In the genomic region with DNA sequence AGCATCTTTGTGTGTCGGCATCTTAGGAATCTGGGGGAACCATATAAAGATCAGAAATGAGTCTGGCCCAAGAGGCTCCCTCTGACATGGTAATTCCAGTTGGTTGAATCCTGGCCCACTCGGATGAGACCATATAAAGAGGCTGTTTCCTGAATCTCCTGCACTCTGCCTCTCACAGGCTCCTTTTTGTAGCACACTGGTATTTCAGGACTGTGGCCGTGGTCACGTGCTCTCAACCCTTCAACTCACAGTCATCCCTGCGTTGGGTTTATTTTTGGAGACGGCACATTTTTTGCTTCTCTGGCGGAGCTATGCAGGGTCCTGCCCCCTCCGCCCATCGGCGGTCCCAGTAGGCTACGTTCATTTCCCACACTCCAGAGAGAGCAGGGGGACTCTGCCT, we compare ENCODE assay signal across 12 mouse cellular contexts. TPM values are rescaled to one million over a fixed set of nuclear protein-coding genes. Genes with fewer than 3 reads are reported as not detected.
DNase-seq lines count a peak whose midpoint lies in the region; ATAC-seq and TF ChIP-seq lines count a peak whose summit lies in the region.
"Had no signal": no experiment of that assay in that cellular context is flagged by ENCODE, and none has a peak within 500 bp of the region (broad histone marks: within the 10 kb centered on the region; RNA-seq: fewer than 3 reads in every experiment).

No protein-coding gene starts in this region.

- H3K27me3 ChIP-seq in heart, embryonic 13.5 days (replicated peaks) = no peaks in the 10 kb centered on the region
- H3K27me3 ChIP-seq: CH12.LX; midbrain, embryonic 13.5 days had no signal

- no peaks in the 10 kb centered on the region for H3K9me3 ChIP-seq in heart, embryonic 13.5 days
- H3K9me3 ChIP-seq: midbrain, embryonic 13.5 days had no signal

- H3K4me1 ChIP-seq in heart, embryonic 13.5 days = peaks cover 63% of the 10 kb centered on the region
- H3K4me1 ChIP-seq in olfactory bulb, adult 2 months (ENCODE audit: control insufficient read depth, insufficient read depth, low read length) = peaks cover 39% of the 10 kb centered on the region

- peak overlapping the region; percentile 80 for H3K27ac ChIP-seq in left cerebral cortex, adult 2 months
- H3K27ac ChIP-seq in heart, embryonic 13.5 days (replicated peaks) = peak overlapping the region; percentile 99
- peak overlapping the region; percentile 52 for H3K27ac ChIP-seq in olfactory bulb, adult 2 months (ENCODE audit: insufficient read depth, low read depth, low read length)

- peak overlapping the region; percentile 61 for H3K9ac ChIP-seq in heart, embryonic 13.5 days

- ATAC-seq in heart, embryonic 13.5 days (ENCODE audit: extremely low read depth, insufficient number of reproducible peaks, low FRiP score, low TSS enrichment) = peak; percentile 43; the same call in 1 of the 2 replicates
- ATAC-seq in granulocyte monocyte progenitor cell, adult 5-6 weeks (replicated peaks; ENCODE audit: poor library complexity, severe bottlenecking) = no peak
- ATAC-seq: forebrain, embryonic 16.5 days; midbrain, embryonic 13.5 days had no signal

- 28% methylated on average over 11 of the region's 11 CpGs for WGBS in heart, embryonic 13.5 days
- 43% methylated on average over 11 of the region's 11 CpGs for WGBS in olfactory bulb, adult 2 months

- TF ChIP-seq POLR2A in olfactory bulb, adult 2 months (IDR thresholded peaks at IDR 0.05; ENCODE audit: insufficient read depth, low read depth, low read length) = no peak

- H3K4me3 ChIP-seq in left cerebral cortex, adult 2 months = no peak overlapping the region
- no peak overlapping the region for H3K4me3 ChIP-seq in heart, embryonic 13.5 days
- H3K4me3 ChIP-seq in olfactory bulb, adult 2 months (ENCODE audit: insufficient read depth, low read depth, low read length) = no peak overlapping the region
- H3K4me3 ChIP-seq: midbrain, embryonic 13.5 days had no signal

- peaks cover 18% of the 10 kb centered on the region for H3K36me3 ChIP-seq in heart, embryonic 13.5 days

- no peak for DNase-seq in left cerebral cortex, adult 2 months (ENCODE audit: extremely low spot score in 1 of 2, low spot score in 2 of 2)
- DNase-seq in left cerebral cortex, adult 9 months (ENCODE audit: low spot score in 2 of 2) = no peak
- DNase-seq in kidney, postnatal 10 days = peak; percentile 53
- DNase-seq in thymus, postnatal 0 days (ENCODE audit: low spot score) = no peak
- no peak for DNase-seq in adipocyte (ENCODE audit: low spot score)
- DNase-seq: layer of hippocampus, postnatal 36 days had no signal

- H3K4me2 ChIP-seq in heart, embryonic 13.5 days = peak overlapping the region; percentile 34

- no peak for TF ChIP-seq CTCF in left cerebral cortex, adult 2 months (IDR thresholded peaks at IDR 0.05)
- TF ChIP-seq CTCF in olfactory bulb, adult 2 months (IDR thresholded peaks at IDR 0.05; ENCODE audit: insufficient read depth, low read depth, low read length) = no peak

- intact Hi-C loops in left cerebral cortex, adult 2 months (cut with DNase I) = no loop called here

RNA-seq across cellular contexts. Expression of a gene that starts 22.0 kb away (rescaled TPM):
- total RNA-seq in left cerebral cortex, adult 2 months (2021) = 10 to 100 TPM; 15.3 to 16.9 TPM
- 108 and 118 TPM in 2 replicates for polyA plus RNA-seq in heart, embryonic 13.5 days (2015; fragmentation: Nextera tagmentation; extraction: Ambion mirVana)
- not detected in 2 replicates for polyA plus RNA-seq in olfactory bulb, adult 2 months (2012; ENCODE audit: insufficient read depth, insufficient read length, low replicate concordance, missing spikeins)
- polyA plus RNA-seq in thymus, postnatal 0 days (2015; fragmentation: Nextera tagmentation; extraction: Ambion mirVana) = 13.6 and 15.6 TPM in 2 replicates
- total RNA-seq in granulocyte monocyte progenitor cell, adult 5-6 weeks (2014; fragmentation: Nextera tagmentation) = not detected in 2 replicates
- total RNA-seq in granulocyte monocyte progenitor cell, adult 5-6 weeks (2017) = 1.0 TPM in 1 of 2 replicates, not detected in the other

RNA-seq across cellular contexts. Expression of a gene that starts 25.5 kb away (rescaled TPM):
- 10 to 100 TPM; 15.4 to 16.0 TPM for total RNA-seq in left cerebral cortex, adult 2 months (2021)
- 23.7 TPM in 2 replicates for polyA plus RNA-seq in heart, embryonic 13.5 days (2015; fragmentation: Nextera tagmentation; extraction: Ambion mirVana)
- polyA plus RNA-seq in olfactory bulb, adult 2 months (2012; ENCODE audit: insufficient read depth, insufficient read length, low replicate concordance, missing spikeins) = not detected in 2 replicates
- polyA plus RNA-seq in thymus, postnatal 0 days (2015; fragmentation: Nextera tagmentation; extraction: Ambion mirVana) = 2.6 and 2.9 TPM in 2 replicates
- not detected in 2 replicates for total RNA-seq in granulocyte monocyte progenitor cell, adult 5-6 weeks (2014; fragmentation: Nextera tagmentation)
- 0.36 TPM in 1 of 2 replicates, not detected in the other for total RNA-seq in granulocyte monocyte progenitor cell, adult 5-6 weeks (2017)

Comparison
In these comparisons a context has a peak if more than half of its experiments do, and no peak if none do; other contexts are left out.
1. RNA of a gene that starts 22.0 kb away (polyA plus RNA-seq): 108 to 118 TPM in heart, embryonic 13.5 days and 13.6 to 15.6 TPM in thymus, postnatal 0 days; not detected in olfactory bulb, adult 2 months; every median in the first group is over 10 times any median in the second.
2. Peak in every context shown above with its lines, with median percentiles within 50 percentile points of each other: H3K27ac ChIP-seq.